Mouse (Mus musculus) retina, embryonic 14.5 days (tissue): Measurements from ENCODE around the gene Pde4b.

ENCODE experiments used
- DNase-seq: peaks from one replicate; pipeline ENCODE4 v3.0.0-alpha.2; 2015; ENCODE audit warnings: low spot score

Gene Pde4b

DNA sequence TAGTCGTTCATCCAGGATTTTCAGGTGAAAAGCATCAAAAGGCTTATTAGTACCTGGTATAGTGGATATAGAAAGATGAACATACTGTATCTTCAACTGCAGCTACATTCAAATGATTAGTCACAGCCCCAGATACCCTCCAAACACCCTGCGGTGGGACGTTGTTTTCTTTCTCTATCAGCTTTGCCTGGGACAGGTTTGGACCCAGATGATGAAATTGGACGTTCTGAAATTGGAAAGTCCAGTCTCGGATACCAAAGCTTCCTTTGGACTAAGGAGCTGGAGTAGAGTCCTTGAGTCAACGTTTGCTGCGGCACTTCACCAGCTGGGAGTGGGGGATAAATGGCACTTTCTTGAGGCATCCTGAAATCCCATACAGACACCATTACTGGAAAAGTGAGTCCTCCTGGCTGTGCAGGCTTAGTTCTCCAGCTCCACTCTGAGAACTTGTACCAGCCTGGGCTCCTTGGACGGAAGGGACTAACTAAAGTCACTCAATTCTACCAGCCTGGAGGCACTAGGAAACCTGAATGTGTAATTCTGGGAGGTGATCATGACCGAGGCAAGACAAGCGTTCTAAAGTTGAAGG is 487.4 kb downstream of the Pde4b start:
- DNase-seq, result no peak

GRCm38 (mm10) chr4:102576109-102576508 is 488.8 kb downstream of the Pde4b start:
- no peak for DNase-seq

GRCm38 (mm10) chr4:102577636-102578035 is 490.3 kb downstream of the Pde4b start:
- no peak for DNase-seq

- DNase-seq, result no peak
These were observed 491.7 kb downstream of the Pde4b start for GRCm38 (mm10) chr4:102579051-102579450.

DNA sequence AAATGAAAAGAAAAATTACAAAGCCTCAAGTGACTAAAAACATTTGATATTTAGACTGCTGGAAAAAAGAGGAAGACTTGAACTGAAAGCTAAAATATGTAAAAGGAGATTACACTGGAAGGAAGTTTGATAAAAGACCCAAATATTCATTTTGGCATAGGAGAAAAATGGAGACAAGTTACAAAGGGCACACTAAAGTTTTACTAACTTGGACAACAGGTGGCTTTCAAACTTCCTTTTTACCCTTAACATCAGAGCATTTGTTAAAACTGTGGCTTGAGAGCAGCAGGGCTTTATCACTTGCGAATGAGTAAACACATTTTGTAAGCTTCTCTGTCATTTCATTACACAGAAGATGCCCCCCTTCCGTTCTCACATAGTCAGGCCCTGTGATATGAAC is 492.4 kb downstream of the Pde4b start:
- no peak for DNase-seq

DNA sequence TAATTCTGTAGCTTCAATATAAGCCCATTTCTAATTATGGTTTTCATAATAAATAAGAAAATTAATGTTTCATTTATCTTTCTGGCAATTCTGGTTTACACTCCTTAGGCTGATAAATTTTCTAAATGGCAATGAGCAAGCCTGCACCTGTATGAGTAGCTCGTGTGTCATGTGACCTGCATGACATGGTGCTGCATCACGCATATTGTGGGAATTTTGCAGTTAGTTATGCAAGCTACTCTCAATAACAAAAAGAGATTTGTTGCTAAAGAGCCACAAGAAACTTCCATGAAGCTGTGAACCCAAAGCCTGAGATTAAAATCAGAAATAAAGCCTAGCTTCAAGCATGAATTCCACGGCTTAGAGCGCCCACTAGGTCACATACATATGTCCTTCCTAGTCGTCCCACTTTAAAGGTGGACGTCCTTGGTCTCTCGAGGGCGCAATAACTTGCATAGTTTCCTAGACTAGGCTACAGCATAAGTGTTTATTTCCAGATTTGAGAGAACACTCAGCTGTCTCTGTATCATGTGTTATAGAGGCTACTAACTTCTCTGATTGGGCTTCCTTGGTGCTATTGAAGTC is 494.9 kb downstream of the Pde4b start:
- no peak for DNase-seq

DNA sequence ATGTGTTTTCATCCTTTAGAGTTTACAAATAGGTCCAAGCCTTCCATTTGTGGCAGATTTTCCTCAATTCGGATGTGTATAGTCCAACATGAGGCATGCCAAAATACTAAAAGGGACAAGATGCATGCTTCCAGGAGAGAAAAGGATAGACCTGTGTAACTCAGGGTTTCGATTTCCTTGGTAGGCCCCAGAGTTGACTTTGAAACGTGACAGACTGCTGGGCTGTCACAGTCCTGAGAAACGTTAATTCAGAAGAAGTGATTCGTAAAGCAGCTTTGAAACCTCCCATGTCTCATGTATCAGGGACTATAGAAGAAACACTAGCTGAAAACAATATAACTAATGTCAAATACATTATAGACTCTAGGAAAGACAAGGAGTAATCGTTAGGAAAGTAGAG is 495.6 kb downstream of the Pde4b start:
- no peak for DNase-seq

DNA sequence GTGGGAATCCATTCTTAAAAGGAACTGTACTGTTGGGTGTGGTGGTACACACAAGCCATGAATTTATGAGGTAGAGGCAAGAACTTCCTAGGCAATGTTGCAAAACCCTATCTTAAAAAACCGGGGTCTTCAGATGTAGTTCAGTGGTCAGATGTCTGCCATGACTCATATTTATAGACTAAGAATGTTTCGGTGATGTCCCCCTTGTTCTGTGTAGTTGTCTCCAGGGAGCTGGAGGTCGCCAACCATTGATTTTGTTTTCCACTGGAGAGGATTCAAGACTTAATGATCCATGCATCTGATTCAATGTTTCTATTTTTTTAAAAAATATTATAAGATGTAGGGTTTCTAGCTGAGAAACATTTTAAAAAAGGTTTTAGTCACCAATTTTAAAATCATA is 496.1 kb downstream of the Pde4b start:
- DNase-seq, result no peak

GRCm38 (mm10) chr4:102584601-102585265 is 497.4 kb downstream of the Pde4b start:
- peak; percentile 37 for DNase-seq

- no peak for DNase-seq
These were observed 498.2 kb downstream of the Pde4b start for GRCm38 (mm10) chr4:102585541-102585940.

GRCm38 (mm10) chr4:102586787-102587186 is 499.4 kb downstream of the Pde4b start:
- DNase-seq, result no peak

DNA sequence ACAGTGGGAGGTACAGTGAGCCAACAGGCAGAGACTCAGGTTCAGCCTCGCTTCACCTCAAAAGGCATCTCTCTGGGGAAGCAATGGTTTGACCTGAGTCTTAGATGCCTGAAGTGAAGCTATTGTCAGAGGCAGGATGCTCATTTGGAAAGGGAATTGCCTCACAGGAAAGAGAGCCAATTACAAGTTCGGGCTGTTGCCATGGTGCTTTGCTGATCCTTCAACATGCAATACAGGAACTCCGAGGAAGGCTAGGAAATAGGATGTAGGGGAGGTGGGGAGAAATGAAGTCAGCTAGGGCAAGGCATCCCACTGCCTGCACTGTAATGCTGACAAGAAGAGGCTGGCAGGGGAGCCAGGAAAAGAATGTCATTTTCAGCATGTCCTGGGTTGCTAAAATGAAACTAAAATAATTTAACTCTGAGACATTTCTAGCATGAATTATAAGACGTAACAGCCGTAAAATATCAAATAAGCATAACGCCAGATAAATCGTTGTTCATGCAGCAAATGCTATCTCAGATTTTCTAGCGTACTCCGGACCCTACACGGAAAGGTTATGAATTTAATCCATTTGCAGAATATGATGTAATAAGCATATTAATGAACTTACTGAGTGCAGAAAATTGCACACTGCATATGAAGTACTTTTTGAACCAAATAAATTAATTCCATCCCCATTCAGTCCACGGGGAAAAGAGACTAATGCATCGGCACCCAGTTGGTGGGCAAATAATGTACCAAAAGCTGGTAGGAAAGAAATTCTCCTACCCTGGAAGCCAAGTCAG is 501.5 kb downstream of the Pde4b start:
- DNase-seq, result peak; percentile 56

DNA sequence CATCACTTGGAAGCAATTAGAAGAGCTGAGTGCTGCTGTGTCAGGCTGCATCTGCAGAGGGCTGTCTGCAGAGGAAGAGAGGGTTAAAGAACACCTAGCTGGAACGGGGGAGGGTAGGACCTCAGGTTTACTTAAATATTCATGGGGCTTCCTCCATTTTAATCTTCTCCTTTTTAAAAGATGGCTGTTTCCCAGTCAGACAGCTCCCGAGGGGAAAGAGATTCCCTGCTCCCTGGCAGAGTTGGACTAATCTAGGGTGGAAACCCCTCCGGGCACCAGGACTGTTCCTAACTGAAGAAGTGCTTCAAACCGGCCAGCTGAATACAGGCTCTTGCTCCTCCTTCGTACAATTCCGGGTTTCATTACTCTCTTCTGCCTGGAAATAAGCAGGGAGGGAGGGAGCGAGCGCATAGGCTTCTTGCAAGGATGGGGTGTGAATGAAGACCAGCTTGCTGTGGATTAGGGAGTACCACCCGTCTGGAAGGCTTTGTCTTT is 502.2 kb downstream of the Pde4b start:
- peak; percentile 62 for DNase-seq

GRCm38 (mm10) chr4:102591798-102592197 is 504.5 kb downstream of the Pde4b start:
- DNase-seq, result peak; percentile 59

- no peak for DNase-seq
These were observed 505.2 kb downstream of the Pde4b start for GRCm38 (mm10) chr4:102592541-102592940.

DNA sequence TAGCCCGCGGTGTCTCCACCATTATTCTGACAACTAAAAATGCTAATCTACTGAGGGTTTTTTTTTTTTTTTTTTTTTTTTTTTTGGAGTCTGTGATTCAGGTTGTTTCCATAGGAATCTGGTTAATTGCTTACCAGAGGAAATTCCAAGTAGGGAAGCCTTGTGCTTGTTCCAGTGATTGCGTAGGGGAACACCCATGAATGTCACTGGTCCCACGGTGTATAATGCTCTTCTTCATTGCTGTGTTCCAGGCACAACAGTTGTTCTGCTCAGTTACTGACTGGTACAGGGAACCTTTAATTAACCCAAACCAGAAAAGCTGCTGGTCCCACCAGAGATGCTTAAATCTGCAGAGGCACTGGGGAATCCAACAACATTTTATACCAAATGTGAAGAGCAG is 506.3 kb downstream of the Pde4b start:
- DNase-seq, result no peak

DNA sequence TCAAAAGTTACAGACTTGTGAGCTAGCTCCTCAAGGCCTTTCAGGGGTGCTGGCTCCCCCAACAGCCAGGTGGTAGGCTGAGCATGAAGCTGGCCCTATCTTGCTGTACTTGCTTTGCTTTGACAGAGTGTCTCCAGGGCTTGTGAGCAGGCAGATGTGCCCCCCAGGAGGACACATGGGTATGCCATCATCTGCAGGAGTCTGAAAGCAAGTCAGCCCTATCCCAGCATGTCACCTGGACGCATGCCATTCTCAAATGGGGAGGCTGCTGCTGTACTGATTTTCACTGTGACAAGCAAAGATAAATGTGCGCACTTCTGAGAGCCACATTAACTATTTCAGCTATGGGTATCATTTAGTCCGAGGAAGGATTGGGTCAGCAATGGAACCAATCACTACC is 507.2 kb downstream of the Pde4b start:
- no peak for DNase-seq

DNA sequence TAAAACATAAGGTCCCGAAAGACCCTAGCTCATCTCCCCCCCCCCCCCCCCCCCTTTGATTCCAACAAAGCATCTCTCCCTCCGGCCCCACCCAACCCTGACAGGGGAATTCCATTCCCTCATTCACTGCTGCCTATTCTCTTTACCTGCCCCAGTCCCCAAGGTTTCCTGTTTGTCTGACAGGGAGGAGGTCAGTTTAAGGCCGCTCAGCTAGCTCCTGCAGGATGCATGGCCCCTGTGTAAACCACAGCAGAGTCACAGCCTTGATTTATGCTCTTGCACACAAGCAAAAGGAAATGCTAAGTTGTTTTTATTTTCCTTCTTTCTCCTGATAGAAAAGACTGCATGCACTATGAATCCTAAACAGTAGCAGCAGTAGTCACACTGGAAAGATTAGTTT is 516.6 kb downstream of the Pde4b start:
- no peak for DNase-seq

GRCm38 (mm10) chr4:102605231-102605630 is 517.9 kb downstream of the Pde4b start:
- DNase-seq, result no peak

DNA sequence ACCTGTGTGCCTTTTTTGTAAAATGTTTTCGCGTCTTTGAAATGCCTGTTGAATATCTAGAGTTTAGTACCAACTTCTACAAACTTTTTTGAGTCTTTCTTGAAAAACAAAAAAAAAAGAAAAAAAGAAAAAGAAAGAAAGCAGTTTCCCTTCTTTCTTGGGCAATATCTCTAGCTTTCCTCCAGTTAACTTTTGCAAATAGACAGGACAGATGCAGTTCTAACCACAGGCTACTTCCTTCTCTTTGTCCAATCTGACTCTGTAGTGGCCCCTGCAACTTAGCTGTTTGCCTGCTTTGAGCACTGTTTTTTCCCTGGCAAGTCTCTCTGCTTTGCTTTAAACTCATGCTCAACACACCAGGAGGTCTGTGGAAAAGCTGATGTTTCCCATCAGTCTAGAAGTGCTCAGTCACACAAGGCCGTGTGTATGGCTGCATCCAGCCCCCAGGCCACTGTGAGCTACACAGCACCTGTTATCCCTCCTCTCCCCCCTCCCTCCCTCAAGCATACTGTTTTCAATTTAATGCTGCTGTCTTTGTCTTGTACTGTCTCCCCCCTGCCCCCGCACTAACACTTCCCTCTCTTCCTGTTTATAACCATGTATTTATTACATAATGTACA is 518.5 kb downstream of the Pde4b start:
- no peak for DNase-seq

DNA sequence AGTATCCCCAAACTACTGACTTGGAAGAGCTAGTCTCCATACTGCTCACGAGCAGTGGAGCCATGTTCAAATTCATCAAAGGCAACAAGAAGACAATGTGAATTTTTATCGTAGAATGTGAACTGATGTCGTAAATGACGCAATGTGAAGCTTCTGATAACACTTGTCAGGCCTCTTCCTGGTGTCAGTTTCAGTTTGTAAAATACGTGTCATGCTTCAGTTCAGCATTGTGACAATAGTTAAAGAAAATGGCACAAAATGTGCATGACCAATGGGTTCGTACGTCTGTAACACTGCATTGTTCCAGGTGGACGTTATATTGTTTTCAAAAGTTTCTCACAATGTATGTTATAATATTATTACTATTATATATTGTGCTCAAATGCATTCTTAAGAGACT is 519.5 kb downstream of the Pde4b start:
- no peak for DNase-seq

DNA sequence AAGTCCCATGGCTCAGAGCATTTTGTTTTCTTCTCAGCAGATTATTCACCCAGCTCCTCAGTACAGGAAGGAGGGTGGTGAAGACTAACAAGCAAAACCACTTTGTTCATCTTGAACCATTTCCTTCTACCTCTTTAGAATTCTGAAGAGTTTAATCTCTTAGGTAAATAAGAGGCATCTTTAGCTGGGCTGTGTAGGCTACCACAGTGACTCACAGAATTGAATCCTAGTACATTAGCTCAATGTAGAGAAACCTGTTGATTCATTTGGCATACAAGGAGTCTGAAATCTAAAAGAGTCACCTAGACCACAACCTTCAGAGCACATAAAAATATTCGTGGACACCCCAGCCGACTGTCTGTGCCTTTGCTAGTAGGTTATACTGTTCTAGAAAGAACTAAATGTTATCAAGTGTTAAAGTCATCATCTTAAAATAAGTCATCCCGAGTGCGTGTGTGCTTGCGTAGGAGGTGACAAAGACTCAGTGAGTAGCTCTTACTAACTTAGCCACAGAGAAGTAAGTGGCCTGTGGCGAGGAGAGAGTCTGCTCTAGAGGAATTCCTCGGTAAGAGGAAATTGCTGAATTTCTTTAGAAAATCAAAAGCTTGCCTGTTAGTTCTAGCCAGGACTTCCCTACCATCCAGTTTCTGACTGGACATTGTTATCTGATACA is 520.5 kb downstream of the Pde4b start:
- DNase-seq, result no peak
